Mouse (Mus musculus): ENCODE results near the gene Glo1.

DNA sequence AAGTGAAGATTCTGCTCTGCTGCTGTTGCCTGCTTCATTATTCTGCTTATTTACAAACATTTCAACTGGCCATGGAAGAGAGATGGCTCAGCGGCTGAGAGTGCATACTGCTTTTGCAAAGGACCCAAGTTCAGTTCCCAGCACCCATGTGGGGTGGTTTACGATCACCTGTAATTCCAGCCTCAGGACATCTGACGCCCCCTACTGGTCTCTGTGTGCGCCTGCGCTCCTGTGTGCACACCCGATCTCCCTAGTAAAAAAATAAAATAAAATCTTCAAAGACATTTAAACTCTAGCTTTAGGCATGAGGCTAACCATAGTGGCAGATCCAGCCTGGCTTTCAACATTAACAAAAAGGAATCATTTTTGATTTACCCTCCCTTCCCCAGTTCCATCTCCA lies 46.4 kb upstream of the Glo1 start:
- TF ChIP-seq POLR2A (IDR thresholded peaks at IDR 0.05; ENCODE audit: borderline replicate concordance, low read depth, low read length), result no peak
- TF ChIP-seq CTCF (IDR thresholded peaks at IDR 0.05; ENCODE audit: low read depth, low read length), result no peak
